Mouse (Mus musculus): Measurements from ENCODE around the gene H2-Eb2. TPM values are rescaled to one million over a fixed set of nuclear protein-coding genes. Genes with fewer than 3 reads are reported as not detected.
"Not testable (repeated sequence)": the region's sequence is repeated elsewhere in the genome, so short reads cannot be mapped to it uniquely, and the experiment has no call there.

Gene H2-Eb2
- total RNA-seq, 4 experiments from 2014 or later, result not detected

- DNase-seq (ENCODE audit: low spot score in 2 of 2), result peak; percentile 63 to 71
Observed at GRCm38 (mm10) chr17:34305380-34306030, 20.0 kb upstream of the H2-Eb2 start, which contains the start of gene H2-Eb1. TSS of gene H2-Eb1 (plus strand) at chr17:34305867.

GRCm38 (mm10) chr17:34306407-34306806, 19.1 kb upstream of the H2-Eb2 start:
- no peak for DNase-seq (ENCODE audit: low spot score in 2 of 2)

- no peak for DNase-seq (ENCODE audit: low spot score in 2 of 2)
Observed at GRCm38 (mm10) chr17:34307216-34307615, 18.2 kb upstream of the H2-Eb2 start.

GRCm38 (mm10) chr17:34308161-34308560, 17.3 kb upstream of the H2-Eb2 start:
- no peak for DNase-seq (ENCODE audit: low spot score in 2 of 2)

- DNase-seq (ENCODE audit: low spot score in 2 of 2), result no peak
Observed at GRCm38 (mm10) chr17:34309225-34309624, 16.2 kb upstream of the H2-Eb2 start.

GRCm38 (mm10) chr17:34309683-34310385, 15.6 kb upstream of the H2-Eb2 start:
- DNase-seq (ENCODE audit: low spot score in 2 of 2), result peak in 1 of 2 experiments; percentile 37

GRCm38 (mm10) chr17:34310526-34310925, 14.9 kb upstream of the H2-Eb2 start:
- DNase-seq (ENCODE audit: low spot score in 2 of 2), result not testable (repeated sequence)

GRCm38 (mm10) chr17:34312185-34312584, 13.3 kb upstream of the H2-Eb2 start:
- DNase-seq (ENCODE audit: low spot score in 2 of 2), result no peak

- peak; percentile 16 to 30 for DNase-seq (ENCODE audit: low spot score in 2 of 2)
Observed at GRCm38 (mm10) chr17:34313393-34313792, 12.1 kb upstream of the H2-Eb2 start.

GRCm38 (mm10) chr17:34314286-34314685, 11.2 kb upstream of the H2-Eb2 start:
- no peak for DNase-seq (ENCODE audit: low spot score in 2 of 2)

GRCm38 (mm10) chr17:34315512-34315911, 10.0 kb upstream of the H2-Eb2 start:
- no peak for DNase-seq (ENCODE audit: low spot score in 2 of 2)

GRCm38 (mm10) chr17:34316697-34317096, 8.8 kb upstream of the H2-Eb2 start:
- DNase-seq (ENCODE audit: low spot score in 2 of 2), result no peak

- no peak for DNase-seq (ENCODE audit: low spot score in 2 of 2)
Observed at GRCm38 (mm10) chr17:34317275-34317674, 8.2 kb upstream of the H2-Eb2 start.

- DNase-seq (ENCODE audit: low spot score in 2 of 2), result no peak
Observed at GRCm38 (mm10) chr17:34326373-34326772, 908 bp downstream of the H2-Eb2 start.

GRCm38 (mm10) chr17:34329807-34330206, 4.3 kb downstream of the H2-Eb2 start:
- no peak for DNase-seq (ENCODE audit: low spot score in 2 of 2)

GRCm38 (mm10) chr17:34331200-34331599, 5.7 kb downstream of the H2-Eb2 start:
- no peak for DNase-seq (ENCODE audit: low spot score in 2 of 2)

- DNase-seq (ENCODE audit: low spot score in 2 of 2), result no peak
Observed at GRCm38 (mm10) chr17:34340619-34341402, 15.3 kb downstream of the H2-Eb2 start.

GRCm38 (mm10) chr17:34344882-34345281, 19.4 kb downstream of the H2-Eb2 start:
- DNase-seq (ENCODE audit: low spot score in 2 of 2), result no peak

GRCm38 (mm10) chr17:34345486-34345885, 20.0 kb downstream of the H2-Eb2 start:
- no peak for DNase-seq (ENCODE audit: low spot score in 2 of 2)

GRCm38 (mm10) chr17:34346041-34346440, 20.6 kb downstream of the H2-Eb2 start:
- no peak for DNase-seq (ENCODE audit: low spot score in 2 of 2)

GRCm38 (mm10) chr17:34347606-34348308, 22.3 kb downstream of the H2-Eb2 start:
- DNase-seq (ENCODE audit: low spot score in 2 of 2), result no peak

Data from gastrocnemius, adult 8-10 months (tissue).